Mouse (Mus musculus) lung, postnatal 36 days (tissue): ENCODE measurements at regions not wholly inside any gene's neighbourhood (a gene's known extent, or its start where the extent isn't known, plus 50 kb on each side); places are given as distances from the start of the nearest gene placed in this dataset.

Source experiments
- DNase-seq: peaks from one replicate; pipeline ENCODE4 v3.0.0; 2022; ENCODE audit warnings: mixed read lengths

GRCm38 (mm10) chr16:93458011-93458585 lies 145.8 kb downstream of the Setd4 start:
- no peak for DNase-seq

GRCm38 (mm10) chr16:93456706-93457425 lies 147.0 kb downstream of the Setd4 start:
- no peak for DNase-seq

DNA sequence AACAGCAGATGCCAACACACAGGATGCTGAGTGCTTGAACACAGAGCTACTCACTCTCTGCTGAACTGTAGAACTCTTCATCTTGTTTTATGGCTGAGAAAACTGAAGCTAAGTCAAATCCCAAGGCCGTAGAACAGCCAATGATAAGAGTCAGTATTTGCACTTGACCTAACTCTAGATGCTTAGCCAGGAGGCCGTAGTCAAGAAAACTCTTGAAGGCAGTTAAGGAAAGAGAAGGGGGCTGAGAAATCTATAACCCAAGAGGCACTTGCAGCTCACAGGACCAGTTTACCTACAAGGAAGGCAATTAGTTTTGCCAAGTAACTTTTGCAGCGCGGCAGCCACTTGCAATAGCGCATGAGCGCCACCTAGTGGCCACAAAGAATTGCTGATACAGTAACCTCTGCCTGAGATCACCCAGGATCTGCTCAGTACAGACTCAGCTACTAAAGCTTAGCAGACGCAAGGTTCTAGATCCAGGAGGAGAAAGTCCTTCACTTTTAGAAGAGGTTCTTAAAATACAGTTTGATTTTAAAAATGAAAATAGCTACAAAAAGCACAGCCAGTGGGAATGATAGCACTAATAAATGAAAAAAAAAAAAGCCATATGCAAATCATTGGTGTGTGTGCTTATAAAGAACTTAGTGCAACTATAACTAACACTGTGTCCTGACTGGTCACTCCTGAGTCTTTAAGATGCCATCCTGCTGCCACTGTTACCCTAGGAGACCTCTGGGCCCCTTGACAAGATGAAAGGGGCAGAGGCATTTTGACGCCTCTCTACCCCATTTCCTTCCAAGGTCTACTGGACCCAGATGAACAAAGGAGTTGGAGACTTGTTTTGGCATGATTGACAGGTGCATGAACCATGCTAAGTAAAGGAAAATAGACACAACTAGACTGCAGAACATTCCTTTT lies 149.5 kb downstream of the Setd4 start:
- DNase-seq = peak; percentile 92

DNA sequence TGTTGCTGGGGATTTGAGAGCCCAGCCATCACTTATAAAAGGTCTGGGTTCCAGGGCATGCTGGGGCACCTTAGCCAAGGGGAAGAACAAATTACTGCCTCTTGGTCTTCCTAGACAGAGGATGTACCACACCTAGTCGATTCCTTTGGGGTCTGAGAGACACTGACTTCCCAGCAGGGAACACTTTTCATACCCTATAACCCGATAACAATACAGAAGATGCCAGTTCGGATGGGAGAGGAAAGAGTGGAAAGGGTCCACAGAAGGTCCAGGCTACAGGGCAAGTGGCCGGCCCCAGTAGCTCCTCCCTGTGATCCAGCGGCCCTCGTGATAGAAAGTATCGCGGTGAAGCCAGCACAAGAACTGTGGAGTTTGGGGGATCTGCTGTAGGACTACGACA lies 150.8 kb downstream of the Setd4 start:
- DNase-seq = no peak

- DNase-seq = no peak
These were observed 153.0 kb downstream of the Setd4 start for GRCm38 (mm10) chr16:93450896-93451295.

DNA sequence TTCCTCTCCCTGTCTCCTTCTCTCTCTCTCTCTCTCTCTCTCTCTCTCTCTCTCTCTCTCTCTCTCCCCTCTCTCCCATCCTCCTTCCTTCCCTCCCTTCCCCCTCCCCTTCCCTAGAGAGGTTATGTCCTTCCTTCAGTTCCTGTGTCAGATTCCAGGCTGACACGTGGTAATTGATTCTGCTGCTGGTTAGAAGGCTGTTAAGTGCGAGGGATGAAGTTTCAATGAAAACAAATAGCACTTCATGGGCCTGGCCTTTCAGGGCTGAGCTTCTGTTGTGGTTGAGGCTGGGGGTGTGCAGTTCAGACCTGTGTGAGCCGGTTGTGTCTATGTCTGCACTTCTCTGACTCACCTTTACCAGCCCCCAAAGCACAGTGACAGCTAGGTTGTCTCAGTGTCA lies 153.9 kb downstream of the Setd4 start:
- no peak for DNase-seq

- no peak for DNase-seq
These were observed 155.7 kb downstream of the Setd4 start for GRCm38 (mm10) chr16:93448124-93448523.

- no peak for DNase-seq
These were observed 156.9 kb downstream of the Setd4 start for GRCm38 (mm10) chr16:93446970-93447369.

- DNase-seq = no peak
These were observed 157.7 kb downstream of the Setd4 start for GRCm38 (mm10) chr16:93446206-93446605.

DNA sequence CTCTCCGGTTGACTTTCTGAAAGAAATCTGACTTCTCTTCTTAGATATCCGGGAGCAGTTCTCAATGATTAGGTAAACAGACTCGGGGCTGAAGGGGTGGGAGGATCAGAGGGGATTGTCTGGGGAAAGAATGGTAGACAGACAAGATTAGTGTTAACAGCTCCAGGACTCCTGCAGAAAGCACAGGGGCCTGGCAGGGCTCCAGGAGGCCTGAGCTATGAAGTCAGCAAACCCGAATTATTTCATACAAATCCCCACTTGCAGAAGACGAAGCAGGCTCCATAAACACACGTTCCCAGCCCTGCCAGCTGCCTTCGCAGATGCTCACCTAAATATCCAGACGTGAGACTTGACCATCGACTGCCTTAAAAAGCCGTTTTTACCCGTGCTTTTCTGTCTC lies 161.0 kb downstream of the Setd4 start:
- DNase-seq = no peak

GRCm38 (mm10) chr16:93437608-93438425 lies 166.0 kb downstream of the Setd4 start:
- no peak for DNase-seq

- no peak for DNase-seq
These were observed 167.1 kb downstream of the Setd4 start for GRCm38 (mm10) chr16:93436732-93437131.

DNA sequence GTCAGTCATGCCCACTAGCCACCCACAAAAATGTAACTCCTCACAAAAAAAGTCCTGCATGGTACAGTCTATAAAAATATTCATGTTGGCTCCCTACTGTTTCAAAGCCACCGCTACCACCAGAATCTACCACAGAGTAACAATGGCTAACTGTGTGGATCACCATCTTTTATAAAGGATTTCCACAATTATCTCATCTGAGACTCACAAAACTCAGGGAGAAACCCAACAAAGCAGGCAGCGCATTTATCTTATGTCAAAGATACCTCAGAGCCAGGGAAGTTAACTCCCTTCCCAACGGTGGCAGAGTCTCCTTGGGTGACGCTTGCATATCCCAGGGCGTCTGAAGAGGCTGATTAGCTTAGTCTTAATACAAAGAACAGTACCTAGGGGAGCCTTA lies 172.5 kb downstream of the Setd4 start:
- DNase-seq = no peak

DNA sequence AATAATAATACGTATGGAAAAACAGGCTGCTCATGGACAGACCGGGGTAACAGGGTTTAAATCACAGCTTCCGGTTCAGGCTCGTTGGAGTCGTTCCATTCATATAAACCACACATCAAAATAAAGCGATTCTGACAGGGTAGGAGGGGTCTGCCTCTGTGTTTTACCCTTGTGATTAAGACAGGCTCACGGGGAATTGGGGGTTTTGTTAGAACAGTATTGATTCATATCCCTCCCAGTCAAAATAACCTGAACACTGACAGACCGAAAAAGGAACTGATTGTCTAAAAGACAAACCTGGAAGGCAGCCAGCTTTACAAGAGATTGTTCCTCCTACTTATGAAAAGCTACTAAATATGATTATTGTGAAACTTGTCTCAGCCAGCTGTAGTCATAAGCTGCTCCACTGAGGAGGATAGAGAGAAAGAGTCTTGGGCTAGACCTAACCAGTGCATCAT lies 174.5 kb downstream of the Setd4 start:
- peak; percentile 39 for DNase-seq

DNA sequence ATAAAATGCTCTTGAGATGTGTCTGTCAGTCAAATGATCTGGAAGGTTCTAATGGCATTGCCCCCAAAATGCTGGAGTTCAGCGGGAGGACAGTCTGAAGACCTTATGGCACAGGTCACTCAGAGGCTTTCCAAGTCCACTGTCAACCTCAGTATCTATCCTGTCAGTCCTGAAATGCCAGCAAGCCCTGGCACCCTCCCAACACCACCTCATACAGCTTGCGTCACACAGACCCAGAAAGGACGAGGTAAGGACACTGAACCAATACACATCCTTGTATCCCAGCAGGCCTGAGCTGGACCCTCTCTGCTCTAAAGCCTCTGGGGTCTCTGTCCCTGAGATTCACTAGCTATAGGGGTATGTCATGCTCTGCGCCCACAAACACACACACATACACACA lies 176.6 kb downstream of the Setd4 start:
- DNase-seq = no peak

DNA sequence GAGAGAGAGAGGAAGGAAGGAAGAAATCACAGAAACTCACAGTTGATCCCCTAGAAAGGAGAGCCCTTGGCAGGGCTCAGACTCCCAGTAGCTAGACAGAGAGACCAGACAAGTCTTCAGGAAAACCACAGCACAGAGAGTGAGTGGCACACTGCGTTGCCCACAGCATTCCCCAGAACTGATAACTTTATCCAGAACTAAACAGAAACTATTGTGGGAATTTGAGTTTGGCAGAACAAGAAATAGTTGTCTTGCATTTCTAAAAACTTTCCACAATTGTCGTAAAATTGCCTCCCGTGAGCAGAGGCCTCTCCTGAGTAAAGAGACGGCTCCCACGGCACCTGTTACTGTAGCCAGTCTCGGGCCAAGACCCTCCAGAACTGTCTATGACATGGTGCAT lies 178.1 kb downstream of the Setd4 start:
- DNase-seq = no peak

DNA sequence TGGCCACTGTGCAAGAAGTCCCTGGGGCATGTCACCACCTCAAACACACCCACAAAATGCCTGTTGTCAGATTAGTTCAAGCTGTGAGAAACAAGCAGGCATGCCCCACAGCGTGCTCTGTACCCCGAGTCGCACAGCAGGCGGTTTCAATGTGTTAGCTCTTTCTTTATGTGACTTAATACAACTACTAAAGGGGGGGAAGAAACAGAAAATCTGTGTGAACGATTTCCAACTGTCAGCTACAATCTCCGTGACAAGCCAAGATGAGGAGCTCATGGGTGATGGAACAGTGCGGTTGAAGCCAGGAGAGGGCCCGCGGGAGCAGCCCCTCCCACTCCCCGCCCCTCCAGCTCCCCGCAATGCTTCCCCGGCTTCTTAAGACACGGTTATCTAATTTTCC lies 180.7 kb downstream of the Setd4 start:
- no peak for DNase-seq

DNA sequence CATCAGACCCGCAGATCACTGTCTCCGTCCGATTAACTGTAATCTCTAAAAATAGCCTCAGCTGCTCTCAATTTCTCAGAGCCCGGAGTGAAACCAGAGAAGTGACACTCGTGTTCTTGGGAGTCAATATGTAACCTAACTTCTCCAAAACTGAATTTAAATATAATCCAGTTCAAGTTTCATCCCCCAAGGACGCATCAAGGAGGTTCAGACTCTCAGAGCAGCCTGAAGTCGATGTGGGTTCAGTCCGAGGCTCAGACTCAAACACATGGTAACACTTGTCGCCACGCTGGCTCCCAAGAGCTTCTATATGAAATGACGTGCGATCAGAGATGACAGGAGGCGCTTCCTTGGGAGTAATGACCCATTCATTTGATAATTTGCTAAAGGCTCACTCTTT lies 181.6 kb downstream of the Setd4 start:
- no peak for DNase-seq

DNA sequence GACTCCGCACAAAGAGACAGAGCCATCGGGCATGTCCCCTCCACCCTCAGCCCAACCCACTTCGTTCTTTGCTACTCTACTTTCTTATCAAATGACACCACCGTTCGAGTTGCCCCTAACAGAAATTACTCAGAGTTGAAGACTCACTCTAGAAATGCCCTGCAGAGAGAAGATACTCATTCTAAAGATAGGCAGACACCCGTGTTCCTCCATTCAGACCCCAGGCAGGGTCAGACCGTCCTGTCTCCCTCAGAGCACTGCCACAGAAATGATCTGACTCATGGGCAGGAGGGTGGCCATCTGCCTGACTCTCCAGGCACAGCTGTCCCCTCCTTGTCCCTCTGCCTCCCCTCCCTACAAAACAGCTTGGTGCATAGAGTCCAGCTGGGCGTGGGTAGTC lies 185.6 kb downstream of the Setd4 start:
- DNase-seq = no peak

GRCm38 (mm10) chr16:93417831-93418230 lies 186.0 kb downstream of the Setd4 start:
- no peak for DNase-seq

DNA sequence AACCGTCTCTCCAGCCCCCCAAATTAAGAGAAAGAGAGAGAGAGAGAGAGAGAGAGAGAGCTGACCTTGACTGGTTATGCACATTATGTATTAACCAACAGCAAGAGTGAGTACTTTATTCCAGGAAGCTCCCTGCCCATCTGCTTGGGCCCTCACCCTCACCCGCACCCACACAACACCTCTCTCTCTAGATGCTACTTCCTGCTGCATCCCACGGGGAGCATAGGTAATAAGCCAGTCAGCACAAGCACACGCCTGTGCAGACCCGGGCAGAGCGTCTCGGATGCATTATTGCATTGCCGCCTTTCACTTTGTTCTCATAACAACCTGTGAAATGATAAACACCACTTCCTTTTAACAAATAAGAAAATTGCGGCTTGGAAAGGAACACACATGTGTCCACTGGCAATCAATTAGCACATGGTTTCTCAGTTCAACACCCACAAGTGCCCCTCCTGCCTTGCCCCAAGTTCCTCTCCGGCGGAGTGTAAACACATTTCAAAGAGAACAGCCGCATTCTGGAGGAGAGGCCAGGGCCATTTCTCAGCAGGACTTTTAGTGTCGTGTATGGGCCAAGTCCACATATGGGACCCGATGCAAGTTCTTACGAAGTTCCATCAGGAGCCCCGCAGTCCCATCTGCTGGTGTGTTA lies 211.7 kb downstream of the Setd4 start:
- no peak for DNase-seq

GRCm38 (mm10) chr16:93387578-93388116 lies 216.2 kb downstream of the Setd4 start:
- DNase-seq = peak; percentile 56
